Mouse (Mus musculus) erythroblast, embryonic 14.5 days (primary cell): ENCODE measurements around the gene Opn3.

Source experiments
- GATA1 ChIP-seq: IDR thresholded peaks from 2 replicates; pipeline ENCODE4 v1.6.1; 2012; ENCODE audit warnings: low read length, inconsistent platforms, mixed read lengths
- TAL1 ChIP-seq: IDR thresholded peaks from 3 replicates; pipeline ENCODE4 v1.6.1; 2012; ENCODE audit warnings: low read length, inconsistent platforms, mixed read lengths

- no peak for TF ChIP-seq GATA1
- no peak for TF ChIP-seq TAL1
These were observed 33.2 kb upstream of the Opn3 start for GRCm38 (mm10) chr1:175725771-175726170.
